Mouse (Mus musculus) embryonic facial prominence, embryonic 15.5 days (tissue): ENCODE measurements around the gene Sppl3. TPM values are rescaled to one million over a fixed set of nuclear protein-coding genes. Genes with fewer than 3 reads are reported as not detected.
"Not testable (repeated sequence)": the region's sequence is repeated elsewhere in the genome, so short reads cannot be mapped to it uniquely, and the experiment has no call there.

Experiments used
- ATAC-seq: fragments of 200-750 bp; cut with Nextera tagmentation; 2 replicates; pipeline ENCODE4 v1.8.0; 2017; ENCODE audit warnings: low read depth, moderate TSS enrichment; ENCODE audit not compliant: insufficient number of reproducible peaks, low FRiP score, low TSS enrichment
- H3K27ac ChIP-seq: fragments of 300-500 bp; sonication (generic); replicated peaks from 2 replicates; pipeline ENCODE4 v1.5.1; 2015; ENCODE audit warnings: mild to moderate bottlenecking, inconsistent platforms
- H3K27me3 ChIP-seq: fragments of 300-500 bp; sonication (generic); 2 replicates; pipeline ENCODE4 v1.6.1; 2015; ENCODE audit warnings: inconsistent platforms
- H3K36me3 ChIP-seq: fragments of 300-500 bp; sonication (generic); 2 replicates; pipeline ENCODE4 v1.6.1; 2015; ENCODE audit warnings: mild to moderate bottlenecking, inconsistent platforms
- H3K4me1 ChIP-seq: fragments of 300-500 bp; sonication (generic); 2 replicates; pipeline ENCODE4 v1.6.1; 2015; ENCODE audit warnings: inconsistent platforms
- H3K4me2 ChIP-seq: fragments of 300-500 bp; sonication (generic); replicated peaks from 2 replicates; pipeline ENCODE4 v1.6.1; 2015; ENCODE audit warnings: mild to moderate bottlenecking, inconsistent platforms
- H3K4me3 ChIP-seq: fragments of 300-500 bp; sonication (generic); replicated peaks from 2 replicates; pipeline ENCODE4 v1.5.1; 2015; ENCODE audit warnings: mild to moderate bottlenecking, inconsistent platforms
- H3K9ac ChIP-seq: fragments of 300-500 bp; sonication (generic); 2 replicates; pipeline ENCODE4 v1.6.1; 2015; ENCODE audit warnings: inconsistent platforms
- H3K9me3 ChIP-seq: fragments of 300-500 bp; sonication (generic); replicated peaks from 2 replicates; pipeline ENCODE4 v1.6.1; 2016; ENCODE audit warnings: inconsistent platforms
- WGBS: fragments of 180-500 bp; shearing (Covaris S2); methylation state at CpG from one replicate; pipeline ENCODE4 v1.1.7; 2015; 5-methylcytosine and 5-hydroxymethylcytosine counted together
- polyA plus RNA-seq: library from polyadenylated mRNA; unstranded; fragments of >200 nt; fragmentation: Nextera tagmentation; extraction: Ambion mirVana; gene quantifications from 2 replicates; pipeline ENCODE4 v1.2.1, GENCODE M21; 2015

Sppl3 gene
- polyA plus RNA-seq, 1 experiment from 2014 or later: 20.9 TPM

DNA sequence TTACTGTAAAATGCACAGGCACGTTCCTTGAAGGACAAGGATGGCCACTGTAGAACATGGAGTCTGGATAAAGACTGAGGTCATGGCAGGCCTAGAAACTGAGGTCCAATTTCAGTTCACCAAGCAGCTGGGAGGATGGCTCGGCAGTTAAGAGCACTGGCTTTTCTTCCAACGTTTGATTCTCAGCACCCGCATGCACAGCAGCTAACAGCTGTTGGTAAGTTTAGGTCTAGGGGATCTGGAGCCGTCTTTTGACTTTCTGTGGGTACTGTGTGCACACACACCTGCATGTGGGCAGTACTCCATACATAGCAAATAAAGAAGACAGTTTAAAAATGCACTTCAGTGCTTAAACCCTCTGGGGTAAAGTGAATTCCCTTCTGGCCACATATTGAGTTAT lies 70.7 kb downstream of the Sppl3 start:
- no peaks in the 10 kb centered on the region for H3K9me3 ChIP-seq
- H3K4me3 ChIP-seq: no peak overlapping the region
- H3K4me2 ChIP-seq: no peak overlapping the region
- no peaks in the 10 kb centered on the region; the same call in 1 of the 2 replicates for H3K4me1 ChIP-seq
- no peak overlapping the region for H3K27ac ChIP-seq
- 77% methylated on average over 5 of the region's 5 CpGs for WGBS
- H3K27me3 ChIP-seq: no peaks in the 10 kb centered on the region
- H3K36me3 ChIP-seq: peaks cover 45% of the 10 kb centered on the region
- no peak overlapping the region for H3K9ac ChIP-seq
- ATAC-seq: no peak

DNA sequence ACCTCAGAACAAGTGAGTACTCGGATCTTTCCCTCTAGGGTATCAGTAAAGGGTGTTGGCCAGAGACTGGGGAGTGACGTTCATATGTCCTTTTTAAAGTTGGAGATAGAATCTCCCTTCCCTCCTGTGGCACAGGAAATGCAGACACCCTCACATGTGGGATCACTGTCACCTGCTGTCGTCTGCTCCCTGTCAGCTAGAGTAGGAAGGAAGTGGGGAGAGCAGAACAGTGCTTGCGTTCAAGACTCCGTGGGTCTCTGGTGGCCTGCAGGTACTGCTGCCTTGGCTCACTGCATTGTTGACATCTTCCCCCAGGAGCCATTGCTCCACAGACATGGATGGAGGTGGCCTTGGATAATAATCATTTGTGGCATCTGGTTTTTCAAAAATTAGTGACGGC lies 72.6 kb downstream of the Sppl3 start:
- H3K9me3 ChIP-seq: no peaks in the 10 kb centered on the region
- H3K27ac ChIP-seq: no peak overlapping the region
- WGBS: 76% methylated on average over 6 of the region's 6 CpGs
- H3K4me1 ChIP-seq: no peaks in the 10 kb centered on the region; the same call in 1 of the 2 replicates
- H3K4me2 ChIP-seq: no peak overlapping the region
- peaks cover 57% of the 10 kb centered on the region for H3K36me3 ChIP-seq
- no peak for ATAC-seq
- no peak overlapping the region for H3K9ac ChIP-seq
- H3K4me3 ChIP-seq: no peak overlapping the region
- no peaks in the 10 kb centered on the region for H3K27me3 ChIP-seq

DNA sequence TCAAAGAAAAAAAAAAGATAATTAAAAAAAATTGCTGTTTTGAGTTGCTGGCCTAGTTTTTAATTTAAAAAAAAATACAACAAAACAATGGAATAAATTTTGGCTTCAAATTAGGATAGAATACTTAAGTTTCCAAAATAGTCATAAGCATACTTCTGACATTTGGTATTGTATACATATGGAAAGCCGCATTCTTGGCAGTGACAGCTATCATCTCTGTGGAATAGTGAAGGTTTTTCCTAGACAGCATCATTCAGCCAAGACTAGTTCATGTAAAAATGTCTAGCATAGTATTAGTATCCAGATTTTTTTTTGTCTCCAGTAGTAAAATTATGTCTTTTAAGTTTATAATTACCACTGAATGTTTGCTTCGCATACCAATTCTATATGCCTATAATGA lies 74.7 kb downstream of the Sppl3 start:
- H3K4me2 ChIP-seq: no peak overlapping the region
- no peaks in the 10 kb centered on the region for H3K27me3 ChIP-seq
- no peak overlapping the region for H3K4me3 ChIP-seq
- H3K9ac ChIP-seq: no peak overlapping the region
- 77% methylated on average over 2 of the region's 2 CpGs for WGBS
- H3K27ac ChIP-seq: no peak overlapping the region
- ATAC-seq: no peak
- H3K36me3 ChIP-seq: peaks cover 78% of the 10 kb centered on the region
- no peaks in the 10 kb centered on the region; the same call in 1 of the 2 replicates for H3K4me1 ChIP-seq
- H3K9me3 ChIP-seq: no peaks in the 10 kb centered on the region

DNA sequence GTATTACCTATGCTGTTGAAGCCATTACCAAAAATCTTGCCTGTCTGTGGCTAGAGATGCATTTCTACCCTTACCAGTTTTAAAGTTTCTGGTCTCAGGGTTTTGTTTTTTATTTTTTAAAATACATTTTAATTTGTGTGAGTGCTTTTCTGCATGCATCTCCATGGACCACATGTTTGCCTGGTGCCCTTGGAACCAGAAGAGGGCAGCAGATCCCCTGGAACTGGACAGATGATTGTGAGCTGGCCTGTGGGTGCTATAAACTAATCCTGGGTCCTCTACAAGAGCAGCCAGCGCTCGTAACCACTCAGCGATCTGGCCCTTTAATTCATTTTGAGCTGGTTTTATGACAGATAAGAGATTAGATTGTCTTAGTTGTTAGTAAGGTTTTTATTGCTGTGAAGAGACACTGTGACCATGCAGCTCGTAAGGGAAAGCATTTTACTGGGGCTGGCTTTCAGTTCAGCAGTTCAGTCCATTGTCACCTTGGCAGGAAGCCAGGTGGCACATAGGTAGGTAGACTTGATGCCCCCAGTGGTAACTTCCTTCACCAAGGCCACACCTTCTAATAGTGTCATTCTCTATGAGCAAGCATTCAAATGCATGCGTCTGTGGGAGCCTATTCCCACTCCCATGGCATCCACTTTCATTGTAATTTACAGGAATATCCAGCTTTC lies 78.8 kb downstream of the Sppl3 start:
- Histone ChIP-seq H3K27ac (no peak overlapping the region), H3K4me3 (no peak overlapping the region), H3K4me2 (no peak overlapping the region), H3K36me3 (peaks cover 81% of the 10 kb centered on the region), H3K9me3 (no peaks in the 10 kb centered on the region), H3K9ac (no peak overlapping the region), H3K27me3 (no peaks in the 10 kb centered on the region), H3K4me1 (no peaks in the 10 kb centered on the region; the same call in 1 of the 2 replicates)
- WGBS: 94% methylated on average over 5 of the region's 5 CpGs
- ATAC-seq: no peak

DNA sequence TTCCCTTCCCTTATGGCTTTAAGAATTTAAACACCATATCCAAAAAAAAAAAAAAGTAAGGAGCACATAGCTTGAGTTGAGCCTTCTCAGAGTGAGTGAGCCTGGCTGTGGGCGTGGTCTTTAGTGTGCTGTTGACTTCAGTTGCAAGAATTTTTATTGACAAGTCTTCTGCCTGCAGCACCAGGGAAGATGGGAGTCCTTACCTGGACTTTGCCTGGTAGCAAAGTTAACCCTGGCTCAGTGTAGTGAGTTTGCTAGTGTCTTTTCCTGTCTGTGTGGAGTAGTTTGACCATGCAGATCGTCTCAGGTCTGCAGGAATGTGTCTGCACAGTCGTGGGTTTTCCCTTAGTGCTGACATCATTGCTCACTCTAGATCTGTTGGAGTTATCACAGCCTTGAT lies 80.1 kb downstream of the Sppl3 start:
- Histone ChIP-seq H3K36me3 (peaks cover 86% of the 10 kb centered on the region), H3K9me3 (no peaks in the 10 kb centered on the region), H3K4me2 (no peak overlapping the region), H3K9ac (no peak overlapping the region), H3K4me1 (no peaks in the 10 kb centered on the region; the same call in 1 of the 2 replicates), H3K27me3 (no peaks in the 10 kb centered on the region), H3K4me3 (no peak overlapping the region), H3K27ac (no peak overlapping the region)
- no peak for ATAC-seq
- WGBS: 71% methylated on average over 3 of the region's 3 CpGs

DNA sequence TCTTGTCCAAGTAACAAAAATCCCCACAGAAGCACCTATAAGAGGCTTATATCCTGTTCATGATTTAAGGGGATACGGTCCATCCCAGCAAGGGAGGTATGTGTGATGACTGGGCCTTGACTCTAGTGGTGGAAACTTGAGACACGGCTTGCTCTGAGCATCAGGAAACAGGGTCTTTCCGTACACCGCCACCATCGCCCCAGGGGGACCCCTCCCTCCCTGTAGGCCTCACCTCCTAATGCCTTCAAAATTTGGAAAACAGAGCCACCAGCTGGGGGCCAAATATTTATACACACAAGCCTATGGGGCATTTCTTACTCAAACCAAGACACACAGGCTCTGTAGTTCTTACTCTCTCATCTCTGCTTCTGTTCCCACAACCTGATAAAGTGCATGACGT lies 80.8 kb downstream of the Sppl3 start:
- 68% methylated on average over 6 of the region's 6 CpGs for WGBS
- Histone ChIP-seq H3K36me3 (peaks cover 86% of the 10 kb centered on the region), H3K27me3 (no peaks in the 10 kb centered on the region), H3K27ac (no peak overlapping the region), H3K4me3 (no peak overlapping the region), H3K4me2 (no peak overlapping the region), H3K9me3 (no peaks in the 10 kb centered on the region), H3K9ac (no peak overlapping the region), H3K4me1 (no peaks in the 10 kb centered on the region)
- ATAC-seq: no peak

DNA sequence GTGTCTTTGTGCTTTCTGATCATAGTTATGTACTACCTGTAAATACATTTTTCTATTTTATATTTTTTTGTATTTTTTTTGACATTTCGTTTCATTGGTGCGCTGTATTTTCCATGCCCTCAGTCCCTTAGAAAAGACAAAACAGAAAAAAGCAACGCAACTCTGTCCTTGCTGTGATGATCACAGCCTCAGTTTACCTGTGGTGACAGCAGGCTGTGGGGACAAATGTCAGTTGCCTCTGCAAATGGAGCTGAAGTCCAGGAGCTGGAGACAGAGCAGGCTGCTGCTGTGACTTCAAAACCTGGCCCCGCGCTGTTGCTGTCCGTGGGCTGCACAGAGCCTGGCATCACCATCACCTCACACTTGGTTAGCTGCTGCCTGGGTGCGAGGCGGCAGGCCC lies 87.3 kb downstream of the Sppl3 start, which contains the start of gene Gm10401:
Gm10401 (minus strand) TSS at position 101 of the 400 bp plus-strand sequence.
- Histone ChIP-seq H3K27ac (no peak within 1 kb of the TSS), H3K9me3 (no peaks in the 10 kb centered on the region), H3K36me3 (peaks cover 69% of the 10 kb centered on the region), H3K4me1 (no peaks in the 10 kb centered on the region), H3K4me2 (no peak within 1 kb of the TSS), H3K4me3 (no peak within 1 kb of the TSS), H3K27me3 (no peaks in the 10 kb centered on the region), H3K9ac (no peak within 1 kb of the TSS)
- no peak for ATAC-seq
- 92% methylated on average over 8 of the region's 8 CpGs for WGBS

DNA sequence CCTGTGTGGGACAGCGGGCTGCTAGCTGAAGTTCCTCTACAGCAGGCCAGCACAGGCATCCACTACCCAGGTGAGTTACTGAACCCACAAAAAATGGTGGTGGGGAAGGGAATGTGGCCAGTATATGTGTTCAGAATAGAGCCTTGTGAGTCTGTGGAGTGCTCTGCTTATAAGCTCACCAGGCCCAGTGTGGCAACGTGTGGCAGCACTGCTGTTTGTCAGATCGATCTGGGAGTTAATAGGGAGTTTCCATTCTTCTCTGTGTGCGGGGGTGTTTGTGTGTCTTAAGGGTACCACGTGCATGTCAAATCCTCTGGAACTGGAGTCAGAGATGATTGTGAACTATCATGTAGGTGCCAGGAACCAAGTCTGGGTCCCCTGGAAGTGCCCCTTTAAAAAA lies 88.6 kb downstream of the Sppl3 start:
- Histone ChIP-seq H3K9ac (no peak overlapping the region), H3K9me3 (no peaks in the 10 kb centered on the region), H3K4me3 (no peak overlapping the region), H3K4me1 (no peaks in the 10 kb centered on the region), H3K4me2 (no peak overlapping the region), H3K27me3 (no peaks in the 10 kb centered on the region), H3K36me3 (peaks cover 72% of the 10 kb centered on the region), H3K27ac (no peak overlapping the region)
- no peak for ATAC-seq
- 83% methylated on average over 5 of the region's 5 CpGs for WGBS

DNA sequence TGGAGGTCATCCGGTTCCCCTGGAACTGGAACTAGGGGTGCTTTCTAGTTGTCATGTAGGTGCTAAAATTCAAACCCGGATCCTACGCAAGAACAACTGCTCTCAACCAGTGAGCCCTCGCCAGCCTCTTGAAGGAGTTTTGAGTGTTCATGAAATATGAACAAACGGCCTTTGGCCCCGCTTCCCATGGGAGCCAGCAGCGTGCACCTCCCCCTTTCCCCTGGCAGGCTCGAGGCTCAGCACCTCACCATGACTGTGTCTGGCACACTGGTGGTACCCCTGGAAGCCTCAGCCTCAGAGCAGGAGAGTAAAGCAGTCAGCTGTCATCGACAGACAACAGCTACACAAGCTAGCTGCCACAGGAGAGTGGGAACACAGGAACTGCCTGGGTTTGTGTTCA lies 89.1 kb downstream of the Sppl3 start:
- H3K9ac ChIP-seq: no peak overlapping the region
- no peak overlapping the region for H3K27ac ChIP-seq
- WGBS: 80% methylated on average over 9 of the region's 9 CpGs
- no peak overlapping the region for H3K4me3 ChIP-seq
- no peaks in the 10 kb centered on the region for H3K9me3 ChIP-seq
- H3K4me1 ChIP-seq: no peaks in the 10 kb centered on the region
- no peak overlapping the region for H3K4me2 ChIP-seq
- H3K36me3 ChIP-seq: peaks cover 69% of the 10 kb centered on the region
- no peak for ATAC-seq
- no peaks in the 10 kb centered on the region for H3K27me3 ChIP-seq

DNA sequence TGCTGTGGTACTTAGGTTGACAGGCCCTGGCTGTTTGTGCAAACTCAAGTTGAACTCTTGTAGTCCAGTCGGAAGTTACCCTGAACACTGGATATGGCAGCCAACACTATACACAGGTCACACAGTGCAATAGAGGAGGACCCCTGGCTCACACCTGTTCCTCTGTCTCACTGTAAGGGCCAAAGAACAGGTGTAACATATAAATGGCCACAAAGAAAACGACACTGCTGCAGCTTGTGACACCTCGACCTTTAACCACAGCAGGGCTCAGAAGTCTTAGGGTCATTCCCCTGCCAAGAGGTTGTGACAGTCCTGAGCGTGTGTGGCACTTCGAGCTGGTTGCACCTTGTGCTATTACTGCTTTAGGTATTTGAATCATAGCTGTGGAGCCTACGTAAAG lies 89.5 kb downstream of the Sppl3 start:
- Histone ChIP-seq H3K4me3 (no peak overlapping the region), H3K4me2 (no peak overlapping the region), H3K27ac (no peak overlapping the region), H3K9me3 (no peaks in the 10 kb centered on the region), H3K9ac (no peak overlapping the region), H3K27me3 (no peaks in the 10 kb centered on the region), H3K36me3 (peaks cover 67% of the 10 kb centered on the region), H3K4me1 (no peaks in the 10 kb centered on the region)
- 73% methylated on average over 6 of the region's 6 CpGs for WGBS
- no peak for ATAC-seq

DNA sequence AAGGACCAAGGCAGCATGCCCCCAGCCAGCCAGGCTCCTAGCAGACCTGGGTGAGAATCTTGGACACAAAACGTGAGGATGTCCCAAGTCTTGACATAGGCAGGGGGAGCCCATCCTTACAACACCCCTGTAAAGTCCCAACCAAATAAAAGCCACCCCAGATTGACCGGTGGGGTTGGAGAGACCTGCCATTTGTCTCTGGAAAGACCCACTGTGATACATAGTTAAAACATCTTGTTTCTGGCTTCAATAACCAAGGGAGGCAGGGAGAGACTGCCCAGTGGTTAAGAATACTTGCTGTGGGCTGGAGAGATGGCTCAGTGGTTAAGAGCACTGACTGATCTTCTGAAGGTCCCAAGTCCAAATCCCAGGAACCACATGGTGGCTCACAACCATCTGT lies 91.3 kb downstream of the Sppl3 start:
- no peak overlapping the region for H3K27ac ChIP-seq
- H3K36me3 ChIP-seq: peaks cover 50% of the 10 kb centered on the region
- no peak overlapping the region for H3K9ac ChIP-seq
- no peaks in the 10 kb centered on the region for H3K4me1 ChIP-seq
- H3K27me3 ChIP-seq: no peaks in the 10 kb centered on the region
- no peak overlapping the region for H3K4me2 ChIP-seq
- H3K9me3 ChIP-seq: no peaks in the 10 kb centered on the region
- ATAC-seq: no peak
- 89% methylated on average over 2 of the region's 2 CpGs for whole genome bisulfite sequencing
- H3K4me3 ChIP-seq: no peak overlapping the region

DNA sequence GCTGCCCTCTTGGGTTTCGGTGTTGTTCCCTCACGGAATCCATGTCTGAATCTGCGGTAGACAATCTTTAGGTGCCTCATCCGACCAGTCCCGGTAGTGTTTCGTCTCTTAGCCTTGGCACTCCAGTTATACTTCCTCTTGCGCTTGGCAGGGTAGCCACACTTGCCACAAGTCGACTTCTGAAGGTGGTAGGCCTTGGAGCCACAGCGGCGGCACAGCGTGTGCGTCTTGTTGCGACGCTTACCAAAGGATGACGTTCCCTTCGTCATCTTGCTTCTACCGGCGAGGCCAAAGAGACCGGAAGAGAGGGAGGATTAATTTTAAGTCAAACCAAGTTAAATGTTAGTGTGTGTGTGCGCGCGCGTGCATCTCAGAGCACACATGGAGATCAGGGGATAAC lies 92.3 kb downstream of the Sppl3 start:
- peaks cover 44% of the 10 kb centered on the region for H3K36me3 ChIP-seq
- not testable (repeated sequence) for H3K27me3 ChIP-seq, ATAC-seq, H3K4me3 ChIP-seq, H3K9me3 ChIP-seq, H3K27ac ChIP-seq, H3K9ac ChIP-seq, H3K4me1 ChIP-seq, H3K4me2 ChIP-seq
- WGBS: 98% methylated on average over 23 of the region's 23 CpGs
